Mouse (Mus musculus): ENCODE measurements around the gene Cdh4.

Cdh4 gene

DNA sequence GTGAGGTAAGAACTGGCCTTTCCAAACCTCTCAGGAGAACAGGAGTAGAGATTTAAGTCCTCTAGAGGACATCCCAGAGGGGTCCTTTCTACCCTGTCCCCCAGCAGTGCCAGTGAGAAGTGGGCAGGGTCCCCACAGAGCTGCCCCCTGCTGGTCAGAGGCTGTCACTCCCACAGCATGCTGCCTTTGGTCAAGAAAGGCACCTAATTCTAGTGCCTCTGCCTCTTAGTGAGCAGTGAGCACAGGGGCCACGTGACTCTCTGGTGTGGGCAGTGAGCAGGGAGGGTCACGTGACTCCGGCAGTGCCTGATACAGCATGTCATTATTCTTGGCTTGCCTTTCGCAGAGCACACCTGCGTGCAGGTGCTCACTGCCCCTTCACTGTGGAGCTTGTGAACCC is 431.1 kb downstream of the Cdh4 start:
- DNase-seq = peak; percentile 30 to 41

DNA sequence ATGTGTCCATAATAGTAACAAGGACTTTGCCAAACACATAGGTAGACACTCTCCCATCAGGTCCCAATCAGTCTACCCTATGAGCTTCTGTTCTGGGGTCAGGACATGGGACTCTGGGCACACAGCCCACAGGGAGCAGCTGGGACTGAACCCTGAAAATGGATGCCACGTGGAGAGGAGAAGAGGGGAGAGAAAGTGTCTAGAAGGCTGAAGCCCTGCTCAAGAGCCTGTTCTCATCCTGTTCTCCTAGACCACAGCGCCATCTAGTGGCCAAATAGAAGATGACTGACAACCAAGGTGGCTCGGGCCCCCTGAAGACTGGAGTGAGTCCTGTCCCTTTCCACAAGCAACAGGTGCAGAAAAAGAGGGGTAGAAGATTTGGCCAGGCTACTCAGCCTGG is 432.9 kb downstream of the Cdh4 start:
- peak; percentile 36 to 50 for DNase-seq

DNA sequence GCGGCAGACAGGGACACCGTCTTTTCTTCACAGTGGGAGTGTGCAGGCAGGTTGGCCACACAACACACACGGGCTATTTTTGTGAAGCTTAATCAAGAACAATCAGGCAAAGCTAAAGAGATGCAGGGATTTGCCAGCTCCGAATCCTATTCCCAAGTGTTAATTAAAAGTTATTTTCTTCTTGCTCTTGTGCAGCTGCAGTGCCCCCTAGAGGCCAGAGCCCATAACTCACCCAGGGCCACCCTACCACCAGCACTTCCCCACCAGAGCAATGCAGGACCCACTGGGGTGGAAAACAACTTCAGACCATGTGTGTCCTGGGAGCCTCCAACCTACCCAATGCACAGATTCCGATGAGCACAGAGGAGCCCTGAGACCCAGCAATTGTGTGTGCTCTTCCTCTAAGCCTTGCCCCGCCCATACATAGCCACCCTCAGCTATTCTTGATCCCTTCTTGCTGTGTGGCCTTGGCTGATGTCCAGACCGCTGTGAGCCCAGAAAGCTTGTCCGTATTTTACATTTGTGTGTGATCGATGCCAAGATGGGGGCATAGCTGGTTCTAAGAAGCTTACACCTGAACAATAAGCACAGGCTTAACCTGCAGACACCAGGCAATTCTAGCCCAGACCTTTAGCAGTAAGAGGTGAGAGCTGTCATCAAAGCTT is 435.5 kb downstream of the Cdh4 start:
- peak in 1 of 2 experiments; percentile 14 for DNase-seq

DNA sequence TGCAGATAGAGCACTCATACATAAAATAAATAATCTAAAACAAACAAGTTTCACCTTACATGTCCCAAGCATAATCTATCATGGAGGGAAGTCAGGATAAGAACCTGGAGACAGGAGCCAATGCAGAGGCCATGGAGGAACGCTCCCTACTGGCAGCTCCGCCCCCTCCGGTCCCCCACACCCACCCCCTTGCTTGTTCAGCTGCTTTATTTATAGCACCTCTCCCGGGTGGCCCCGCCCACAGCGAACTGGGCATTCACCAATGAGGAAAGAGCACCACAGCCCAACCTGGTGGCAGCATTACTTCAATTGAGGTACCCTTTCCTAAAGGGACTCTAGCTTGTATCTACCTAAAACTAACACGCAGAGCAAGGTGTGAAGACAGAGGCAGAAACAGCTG is 442.3 kb downstream of the Cdh4 start:
- DNase-seq = no peak

DNA sequence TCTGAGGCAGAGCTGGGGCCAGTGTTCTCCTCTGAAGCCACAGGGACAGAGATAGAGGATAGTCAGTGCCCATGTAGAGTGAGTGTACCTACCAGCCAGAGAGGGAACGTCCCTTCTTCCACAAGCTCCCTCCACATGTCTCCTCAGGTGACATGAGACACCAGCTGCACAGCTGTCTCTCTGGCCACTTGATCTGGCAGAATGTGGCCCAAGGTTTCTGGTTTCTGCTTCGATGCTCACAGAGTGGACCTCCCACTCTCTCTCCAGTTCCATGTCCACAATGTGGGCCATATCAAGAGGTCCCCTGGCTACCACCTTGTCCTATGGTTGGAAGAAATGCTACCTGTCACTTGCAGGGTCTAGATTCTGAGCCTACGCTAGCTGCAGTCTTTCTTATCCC is 448.8 kb downstream of the Cdh4 start:
- no peak for DNase-seq

DNA sequence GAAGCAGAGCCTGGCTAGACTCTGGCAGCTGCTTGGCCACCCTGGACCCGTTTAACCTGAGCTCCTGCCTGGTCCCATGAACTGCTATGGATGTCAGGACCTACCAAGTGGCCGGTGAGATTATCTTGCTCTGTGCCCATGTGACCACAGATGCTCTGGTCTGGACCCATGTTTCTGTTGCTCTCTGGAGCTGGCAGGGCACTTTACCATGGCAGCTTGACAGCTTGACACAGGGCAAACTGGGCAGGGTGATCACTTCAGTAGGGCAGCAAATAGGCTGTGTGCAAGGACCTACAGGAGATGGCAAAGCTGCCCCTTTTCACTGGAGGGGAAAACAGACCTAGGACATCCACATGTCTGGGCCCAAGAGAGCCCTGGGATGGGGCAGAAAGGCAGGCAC is 454.7 kb downstream of the Cdh4 start:
- DNase-seq = no peak

DNA sequence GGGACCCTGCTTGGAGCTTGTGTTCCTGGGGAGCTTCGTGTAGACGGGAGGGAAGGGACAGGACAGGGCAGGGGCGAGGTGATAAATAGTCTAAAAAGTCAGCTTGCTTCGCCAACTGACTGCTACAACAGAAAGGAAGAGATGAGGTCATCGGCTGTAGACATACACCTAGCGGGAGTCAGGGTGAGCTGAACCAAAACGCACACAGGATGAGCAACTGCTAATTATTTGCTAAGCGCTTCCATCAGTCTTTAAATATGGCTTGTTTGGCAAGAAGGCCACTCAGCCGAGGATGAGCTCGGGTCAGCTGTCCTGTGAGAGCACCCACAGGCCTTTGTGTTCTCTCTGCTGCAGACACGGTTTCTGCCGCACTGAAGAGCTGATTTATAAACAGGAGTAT is 470.7 kb downstream of the Cdh4 start:
- DNase-seq = no peak

DNA sequence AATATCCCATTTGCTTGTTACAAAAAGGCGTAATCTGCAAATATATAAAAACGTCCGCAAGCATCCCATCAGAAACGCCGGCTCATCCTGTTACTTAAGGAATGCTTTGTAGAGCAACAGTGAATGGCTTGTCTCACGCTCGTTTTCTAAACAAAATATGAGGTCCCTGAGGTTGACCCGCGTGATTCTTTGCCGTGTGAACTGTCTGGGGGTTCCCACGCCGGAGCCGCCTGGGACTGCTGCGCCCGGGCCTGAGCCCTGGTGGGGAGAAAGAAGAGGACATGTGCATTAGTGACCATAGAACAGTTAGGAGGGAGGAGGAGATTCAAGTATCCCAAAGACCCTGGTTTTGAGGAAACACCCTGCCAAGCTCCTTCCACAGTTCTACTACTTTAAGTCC is 471.1 kb downstream of the Cdh4 start:
- DNase-seq = no peak

DNA sequence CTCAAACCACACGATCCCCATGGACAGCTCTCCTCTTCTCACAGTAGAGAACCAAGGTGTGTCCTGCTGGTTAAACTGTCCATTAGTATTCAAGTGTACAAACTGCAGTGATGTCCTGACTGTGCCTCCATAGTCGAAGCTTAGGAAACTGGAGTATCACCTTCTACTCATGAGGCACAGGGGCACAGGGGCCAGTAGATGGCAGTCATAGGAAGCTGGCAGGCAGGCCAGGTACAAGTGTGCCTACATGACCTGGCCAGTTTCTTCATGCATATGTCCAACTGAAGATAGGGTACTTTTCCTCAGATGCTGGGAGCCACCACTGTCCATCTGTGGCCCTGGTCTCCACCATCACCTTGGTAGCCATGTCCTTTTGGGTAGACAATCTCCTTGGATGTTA is 472.0 kb downstream of the Cdh4 start:
- DNase-seq = no peak

DNA sequence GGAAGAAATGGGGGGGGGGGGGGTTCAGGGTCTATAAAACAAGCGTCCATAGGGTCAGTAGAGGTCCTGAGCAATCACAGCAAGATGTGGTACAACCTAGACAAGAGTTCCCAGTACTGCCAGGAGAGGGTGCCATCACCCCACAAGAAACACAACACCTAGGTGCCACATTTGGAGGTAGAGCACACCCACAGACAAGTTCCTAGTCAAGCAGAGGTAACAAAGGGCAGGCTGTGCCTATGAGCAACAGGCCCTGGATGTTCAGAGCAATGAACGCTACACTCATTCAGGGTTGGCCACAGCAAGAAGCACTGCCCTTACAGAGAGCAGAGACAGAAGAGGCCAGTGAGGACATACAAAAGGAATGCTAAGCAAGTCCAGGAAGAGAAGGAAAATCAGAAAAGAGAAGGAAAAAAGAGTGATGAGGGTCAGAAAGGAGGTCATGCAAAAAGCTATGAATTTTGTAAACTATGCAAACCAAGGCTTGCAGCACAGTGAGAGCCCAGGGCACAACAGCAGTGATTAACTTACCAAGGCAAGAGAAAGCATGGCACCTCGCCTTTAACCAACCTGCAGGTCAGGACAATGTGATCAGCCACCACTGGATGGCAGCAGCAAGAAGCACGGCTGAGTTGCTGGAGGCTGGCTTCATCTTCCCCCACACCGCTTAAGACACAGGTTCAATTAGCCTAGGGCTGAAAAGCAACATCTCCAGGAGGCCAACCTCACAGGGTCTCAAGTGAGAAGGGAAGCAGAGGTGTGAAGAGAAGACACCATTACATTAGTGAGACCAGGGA is 474.8 kb downstream of the Cdh4 start:
- DNase-seq = peak; percentile 64 to 71

DNA sequence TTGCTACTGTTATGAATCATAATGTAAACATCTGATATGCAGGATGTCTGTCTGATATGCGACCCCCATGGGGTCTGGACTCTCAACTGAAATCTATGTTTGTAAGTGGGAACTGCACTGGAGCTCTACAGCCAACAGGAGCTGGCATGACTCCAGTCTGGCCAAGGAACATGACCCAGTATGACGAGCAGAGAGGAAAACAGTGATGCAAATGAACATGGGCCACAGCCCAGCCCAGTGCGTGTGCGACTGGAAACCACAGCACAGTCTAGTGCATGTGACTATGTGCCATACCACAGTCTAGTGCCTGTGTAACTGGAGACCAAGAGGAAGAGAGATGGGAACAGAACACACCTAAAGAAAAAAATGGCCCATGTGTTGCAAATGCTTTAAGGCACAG is 477.8 kb downstream of the Cdh4 start:
- DNase-seq = peak; percentile 22 to 29

DNA sequence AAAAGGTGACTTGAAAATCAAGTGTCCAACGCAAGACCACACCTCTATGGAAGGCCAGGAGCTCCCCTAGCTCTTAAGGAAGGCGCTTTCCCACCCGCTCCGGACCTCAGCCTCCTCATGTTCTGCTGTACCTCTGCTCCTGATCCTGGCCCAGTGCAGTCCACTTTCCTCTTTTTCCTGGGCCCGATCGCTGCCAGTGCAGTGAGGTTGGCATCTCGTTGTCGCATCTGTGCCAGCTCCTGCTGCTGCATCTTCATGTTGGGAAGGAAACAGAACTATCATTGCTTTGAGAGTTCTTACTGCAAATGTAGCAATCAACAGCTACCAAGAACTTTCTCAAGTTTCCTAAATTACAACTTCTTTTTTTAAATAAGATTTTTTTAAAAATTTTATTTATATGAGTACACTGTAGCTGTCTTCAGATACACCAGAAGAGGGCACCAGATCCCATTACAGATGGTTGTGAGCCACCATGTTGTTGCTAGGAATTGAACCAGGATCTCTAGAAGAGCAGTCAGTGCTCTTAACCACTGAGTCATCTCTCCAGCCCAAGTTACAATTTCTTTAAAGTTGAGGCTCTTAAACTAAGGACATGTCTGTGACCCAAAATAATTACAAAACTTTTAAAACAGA is 478.9 kb downstream of the Cdh4 start:
- no peak for DNase-seq

DNA sequence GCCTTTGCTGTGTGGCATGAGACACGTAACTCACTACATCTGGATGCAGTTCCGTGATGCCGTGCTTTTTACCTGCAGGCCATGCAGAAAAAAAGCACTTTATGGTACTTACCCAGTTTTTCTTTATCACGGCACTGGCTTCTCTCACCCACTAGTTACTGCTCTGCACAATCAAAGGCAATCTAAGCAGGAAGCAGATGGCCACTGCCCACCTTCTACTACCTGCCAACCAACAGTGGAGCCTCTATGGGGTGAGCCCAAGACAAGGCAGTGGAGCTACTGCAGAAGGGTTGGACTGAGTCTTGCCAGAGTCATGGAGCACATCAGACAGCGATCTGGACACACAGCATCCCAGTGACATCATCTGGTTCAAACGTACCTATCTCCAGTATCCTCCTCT is 481.8 kb downstream of the Cdh4 start:
- DNase-seq = no peak

DNA sequence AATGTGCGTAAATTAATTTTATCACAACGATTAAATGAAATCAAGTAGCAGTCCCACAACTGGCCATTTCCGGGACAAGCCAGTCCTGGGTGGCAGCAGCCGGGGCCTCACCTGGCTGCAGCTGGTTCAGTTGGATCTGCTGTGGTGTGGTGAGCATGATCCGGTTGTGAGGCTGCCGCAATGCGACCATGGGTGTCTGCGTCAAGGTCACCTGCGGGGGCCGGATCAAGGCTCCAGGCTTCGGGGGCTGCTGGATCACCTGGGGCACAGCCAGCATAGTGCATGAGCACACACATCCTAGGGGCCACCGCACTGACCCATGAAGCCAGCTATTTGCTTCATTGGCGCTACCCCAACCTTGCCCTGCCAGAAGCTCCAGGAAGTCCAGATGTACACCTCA is 486.9 kb downstream of the Cdh4 start:
- DNase-seq = no peak

DNA sequence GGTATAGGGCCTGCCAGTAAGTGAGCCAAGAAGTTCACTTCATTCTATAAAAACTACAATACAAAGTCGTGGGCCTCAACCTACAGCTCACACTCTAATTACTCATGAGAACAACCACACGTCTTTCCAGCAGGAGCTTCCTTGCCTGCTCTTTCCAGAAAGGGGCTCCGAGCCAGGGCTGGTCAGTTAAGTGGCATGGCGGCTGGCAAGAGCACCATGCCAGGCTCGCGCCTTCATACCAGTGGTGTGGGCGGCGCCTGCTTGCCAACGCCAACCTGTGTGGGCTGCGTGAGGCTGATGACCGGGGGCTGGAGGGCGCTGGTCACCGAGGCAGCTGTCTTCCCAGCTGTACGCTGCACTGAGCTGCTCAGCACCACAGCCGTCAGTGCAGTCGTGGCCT is 489.5 kb downstream of the Cdh4 start:
- no peak for DNase-seq

DNA sequence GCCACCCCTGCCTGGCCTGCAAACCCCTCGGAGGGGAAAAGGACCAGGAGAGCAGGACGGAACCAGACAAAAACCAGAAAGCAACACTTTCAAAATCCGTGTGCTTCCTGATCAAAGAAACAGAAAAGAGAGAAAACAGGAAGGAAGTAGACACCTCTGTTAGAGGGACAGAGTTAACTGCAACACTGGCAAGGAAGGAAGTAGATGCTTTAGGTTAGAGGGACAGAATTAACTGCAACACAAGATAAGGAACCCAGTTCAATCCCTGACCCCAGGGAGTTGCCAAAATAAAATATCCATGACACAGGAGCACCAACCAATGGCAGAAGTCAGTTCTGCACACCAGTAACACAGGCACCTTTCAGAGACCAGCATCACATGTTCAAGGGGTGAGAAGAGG is 491.9 kb downstream of the Cdh4 start:
- no peak for DNase-seq

DNA sequence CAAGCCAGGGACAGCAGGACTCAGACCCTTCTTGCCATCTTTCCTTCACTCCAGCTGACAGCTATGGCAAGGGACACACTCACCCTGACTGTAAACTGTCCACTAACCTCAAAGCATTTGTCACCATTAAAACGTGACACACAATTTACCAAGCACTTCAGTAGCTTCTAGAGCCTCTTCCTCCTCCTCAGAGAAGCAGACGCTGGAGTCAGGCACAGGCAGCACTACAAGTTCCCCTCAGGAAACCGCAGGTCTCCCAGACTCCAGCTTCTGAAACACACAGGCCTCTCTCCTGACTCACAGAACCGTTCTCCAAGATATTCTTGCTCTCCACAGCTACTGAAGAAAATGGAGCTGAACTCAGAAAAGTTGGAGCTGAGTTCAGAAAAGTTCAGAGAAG is 494.9 kb downstream of the Cdh4 start:
- no peak for DNase-seq

DNA sequence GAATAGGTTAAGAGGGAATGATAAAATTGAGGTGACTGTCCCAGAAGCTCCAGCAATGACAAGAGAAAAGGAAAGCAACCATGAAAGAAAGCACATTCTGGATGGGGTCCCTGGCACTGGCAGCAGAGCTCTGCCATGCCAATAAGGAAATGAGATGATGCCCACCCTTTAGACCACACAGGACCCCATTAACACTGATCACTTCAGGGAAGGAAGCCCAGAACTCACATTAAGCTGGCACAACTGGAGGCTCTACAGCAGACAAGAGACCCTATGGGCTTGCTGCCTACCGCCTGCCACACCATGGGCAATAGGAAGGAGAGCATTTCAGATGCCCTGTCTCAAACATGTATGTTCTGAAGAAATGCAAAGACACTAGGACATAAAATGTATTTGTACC is 499.5 kb downstream of the Cdh4 start:
- no peak for DNase-seq

DNA sequence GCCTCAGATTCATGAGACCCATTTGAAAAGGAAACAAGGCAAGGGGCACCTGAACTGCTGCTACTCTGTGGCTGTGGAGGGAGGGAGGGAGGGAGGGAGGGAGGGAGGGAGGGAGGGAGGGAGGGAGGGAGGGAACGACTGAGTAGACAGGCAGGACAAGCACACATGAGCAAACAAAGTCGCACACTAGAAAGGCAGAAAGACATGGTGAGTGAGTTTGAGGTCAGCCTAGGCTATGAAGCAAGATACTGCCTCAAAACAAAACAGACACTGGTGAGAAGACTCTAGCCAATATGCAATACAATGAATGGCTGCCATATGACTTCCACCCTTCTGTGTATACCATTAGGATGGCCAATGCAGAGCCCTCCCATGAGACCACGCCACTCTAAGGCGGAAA is 502.8 kb downstream of the Cdh4 start:
- no peak for DNase-seq

DNA sequence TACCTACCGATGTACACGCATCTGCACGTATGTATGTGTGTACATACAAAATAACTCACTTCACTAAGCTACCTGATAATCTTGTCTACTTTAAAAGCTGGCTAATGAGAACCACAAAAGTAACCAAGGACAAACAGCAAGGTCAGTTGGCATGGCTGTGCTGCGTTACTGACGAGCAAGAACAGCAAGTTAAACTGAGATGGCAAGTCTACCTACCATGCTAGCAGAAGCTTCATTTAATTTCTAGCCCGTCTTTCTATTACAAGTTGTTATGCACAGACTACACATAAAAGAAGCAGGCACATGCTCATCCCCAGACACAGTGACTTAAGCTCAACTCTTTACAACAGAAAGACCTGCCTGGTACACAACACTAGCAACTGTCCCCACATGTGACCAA is 504.3 kb downstream of the Cdh4 start:
- no peak for DNase-seq

DNA sequence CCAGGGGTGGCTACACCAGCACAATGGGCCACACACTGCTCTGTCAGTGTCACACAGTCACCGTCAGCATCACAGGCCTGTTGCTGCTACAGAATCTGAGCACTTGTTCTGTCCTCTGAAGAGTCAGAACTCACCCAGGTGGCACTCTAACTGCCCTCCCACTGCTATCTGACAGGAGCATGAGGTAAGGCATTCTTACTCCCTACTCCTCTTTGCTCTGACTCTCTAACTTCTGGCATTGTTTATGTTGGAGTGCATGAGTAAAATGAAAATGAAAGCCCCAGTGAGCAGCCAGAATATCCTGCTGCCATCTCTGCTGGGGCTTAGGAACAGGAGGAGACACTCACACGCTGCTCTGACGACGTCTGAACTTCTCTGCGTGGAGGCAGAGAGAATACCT is 505.4 kb downstream of the Cdh4 start:
- no peak for DNase-seq

DNA sequence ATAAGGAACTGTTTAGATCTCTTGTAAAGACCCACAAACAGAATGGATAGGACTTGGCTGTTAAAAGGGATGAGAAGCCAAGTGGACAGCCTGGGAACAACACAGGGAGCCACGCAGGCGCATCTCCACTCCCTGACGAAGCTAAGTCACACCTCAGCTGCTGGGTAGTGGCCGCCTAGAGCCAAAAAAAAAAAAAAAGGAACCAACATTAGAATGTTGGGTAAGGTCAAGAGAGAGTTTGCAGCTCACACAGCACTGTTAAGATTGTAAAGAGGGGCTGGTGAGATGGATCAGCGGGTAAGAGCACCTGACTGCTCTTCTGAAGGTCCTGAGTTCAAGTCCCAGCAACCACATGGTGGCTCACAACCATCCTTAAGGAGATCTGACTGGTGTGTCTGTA is 506.6 kb downstream of the Cdh4 start:
- no peak for DNase-seq

Data from lung, adult 18-20 months (tissue).